Mouse (Mus musculus): ENCODE measurements around the gene Klhl33.
"Not testable (repeated sequence)": the region's sequence is repeated elsewhere in the genome, so short reads cannot be mapped to it uniquely, and the experiment has no call there.

DNA sequence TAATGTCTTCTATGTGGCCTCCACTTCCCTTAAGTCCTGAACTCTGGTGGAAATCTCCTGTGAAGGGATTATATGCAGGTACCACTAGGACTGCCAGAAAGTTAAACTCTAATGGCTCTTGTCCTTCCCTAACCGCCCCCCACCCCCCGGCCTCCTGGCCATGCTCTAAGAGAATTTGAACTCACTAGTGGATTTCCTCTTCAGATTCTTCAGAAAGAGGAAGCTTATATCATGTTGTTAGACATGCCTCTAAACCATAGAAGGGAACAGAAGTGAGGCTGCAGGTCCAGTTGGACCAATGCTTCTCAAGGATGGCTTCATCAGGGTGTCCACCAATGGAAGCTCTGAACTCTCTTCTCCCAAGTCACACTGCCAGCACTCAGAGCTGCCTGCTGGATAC lies 685 bp upstream of the Klhl33 start:
- not testable (repeated sequence) for TF ChIP-seq CTCF (IDR thresholded peaks at IDR 0.05; ENCODE audit: low read depth, low read length); POLR2AphosphoS5 (IDR thresholded peaks at IDR 0.05; ENCODE audit: insufficient replicate concordance, low read depth, low read length)

All from G1E (cell line).